Mouse (Mus musculus): ENCODE data around the gene Caprin1.

DNA sequence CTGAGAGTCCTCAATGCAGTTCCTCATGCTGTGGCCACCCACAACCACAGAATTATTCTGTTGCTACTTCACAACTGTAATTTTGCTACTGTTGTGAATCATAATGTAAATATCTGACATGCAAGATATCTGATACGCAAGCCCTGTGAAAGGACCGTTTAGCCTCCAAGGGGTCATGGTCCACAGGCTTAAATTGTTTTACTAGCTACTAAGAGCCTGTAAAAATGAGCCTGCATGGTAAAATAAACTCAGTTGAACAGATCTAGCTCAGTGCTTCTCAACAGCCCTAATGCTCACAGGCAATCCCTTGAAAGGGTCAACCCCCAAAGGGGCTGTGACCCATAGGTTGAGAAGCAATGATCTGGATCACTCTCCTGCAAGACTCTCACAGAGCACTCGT, 48.4 kb downstream of the Caprin1 start:
- TF ChIP-seq CTCF (IDR thresholded peaks at IDR 0.05; ENCODE audit: low read depth) (no peak), EP300 (IDR thresholded peaks at IDR 0.05; ENCODE audit: low read depth) (no peak)

Data from heart, postnatal 0 days (tissue).